Comparison of ENCODE assay signal across 8 mouse cellular contexts in genomic region chr7:118706051-118706450, GRCm38 (mm10). TPM values are rescaled to one million over a fixed set of nuclear protein-coding genes. Genes with fewer than 3 reads are reported as not detected.
DNase-seq lines count a peak whose midpoint lies in the region; ATAC-seq and TF ChIP-seq lines count a peak whose summit lies in the region.

No protein-coding gene starts in this region.

- H3K9ac ChIP-seq in lung, embryonic 16.5 days (ENCODE audit: low read length) = peak overlapping the region; percentile 85
- no peak overlapping the region for H3K9ac ChIP-seq in limb, embryonic 11.5 days (ENCODE audit: low read length)

- TF ChIP-seq CTCF in cerebellum, adult 2 months (IDR thresholded peaks at IDR 0.05; ENCODE audit: borderline replicate concordance, insufficient read depth, low read depth, low read length) = no peak
- no peak for TF ChIP-seq CTCF in small intestine, adult 2 months (IDR thresholded peaks at IDR 0.05; ENCODE audit: extremely low read depth, insufficient read length, insufficient replicate concordance, low read depth, low read length)

- H3K4me3 ChIP-seq in cerebellum, adult 2 months (replicated peaks; ENCODE audit: insufficient read depth, low read depth, low read length) = peak overlapping the region; percentile 63
- H3K4me3 ChIP-seq in lung, embryonic 16.5 days (ENCODE audit: low read length) = peak overlapping the region; percentile 83
- no peak overlapping the region; the same call in 1 of the 2 replicates for H3K4me3 ChIP-seq in limb, embryonic 11.5 days (ENCODE audit: low read depth, low read length)
- no peak overlapping the region for H3K4me3 ChIP-seq in small intestine, adult 2 months (ENCODE audit: low read depth, low read length)

- no peaks in the 10 kb centered on the region for H3K36me3 ChIP-seq in lung, embryonic 16.5 days (ENCODE audit: control insufficient read depth, insufficient read depth, low read length)
- H3K36me3 ChIP-seq in limb, embryonic 11.5 days (ENCODE audit: control insufficient read depth, insufficient read depth, low read length) = no peaks in the 10 kb centered on the region
- H3K36me3 ChIP-seq in small intestine, adult 2 months (ENCODE audit: control insufficient read depth, insufficient read depth, low read length) = peaks cover 2% of the 10 kb centered on the region; the same call in 1 of the 2 replicates

- TF ChIP-seq POLR2A in cerebellum, adult 2 months (IDR thresholded peaks at IDR 0.05; ENCODE audit: borderline replicate concordance, insufficient read depth, low read length) = no peak
- TF ChIP-seq POLR2A in small intestine, adult 2 months (IDR thresholded peaks at IDR 0.05; ENCODE audit: low read depth, low read length) = no peak

- no peak for DNase-seq in cerebellum, adult 2 months
- DNase-seq in cerebellum, postnatal 14 days = no peak
- no peak for DNase-seq in lung, postnatal 4 days
- no peak for DNase-seq in limb, embryonic 11.5 days (ENCODE audit: low spot score)
- DNase-seq in B cell, adult 2 months = no peak
- no peak for DNase-seq in cerebellum, adult 11-12 months

- H3K9me3 ChIP-seq in lung, embryonic 16.5 days (ENCODE audit: control insufficient read depth, low read length) = no peaks in the 10 kb centered on the region
- H3K9me3 ChIP-seq in limb, embryonic 11.5 days (ENCODE audit: control insufficient read depth, low read length) = no peaks in the 10 kb centered on the region

- 24% methylated on average over 6 of the region's 6 CpGs for WGBS in cerebellum, adult 2 months
- WGBS in lung, embryonic 16.5 days = 29% methylated on average over 6 of the region's 6 CpGs
- 53% methylated on average over 6 of the region's 6 CpGs for WGBS in limb, embryonic 11.5 days
- WGBS in small intestine, adult 2 months = 37% methylated on average over 6 of the region's 6 CpGs

- H3K27ac ChIP-seq in cerebellum, adult 2 months (ENCODE audit: insufficient read depth, low read length) = peak overlapping the region; percentile 84; the same call in 1 of the 2 replicates
- peak overlapping the region; percentile 91 for H3K27ac ChIP-seq in lung, embryonic 16.5 days (ENCODE audit: low read length)
- H3K27ac ChIP-seq in limb, embryonic 11.5 days (replicated peaks; ENCODE audit: low read depth, low read length) = no peak overlapping the region
- H3K27ac ChIP-seq in small intestine, adult 2 months (ENCODE audit: insufficient read depth, low read depth, low read length) = peak overlapping the region; percentile 89

- peak overlapping the region; percentile 89 for H3K4me2 ChIP-seq in lung, embryonic 16.5 days (ENCODE audit: low read depth, low read length)
- peak overlapping the region; percentile 82 for H3K4me2 ChIP-seq in limb, embryonic 11.5 days (ENCODE audit: low read depth, severe bottlenecking)

- no peaks in the 10 kb centered on the region for H3K27me3 ChIP-seq in cerebellum, adult 2 months (ENCODE audit: control insufficient read depth, insufficient read depth, low read length)
- no peaks in the 10 kb centered on the region for H3K27me3 ChIP-seq in lung, embryonic 16.5 days (ENCODE audit: control insufficient read depth, insufficient read depth, low read depth, low read length)
- no peaks in the 10 kb centered on the region for H3K27me3 ChIP-seq in limb, embryonic 11.5 days (ENCODE audit: control insufficient read depth, insufficient read depth, low read length)
- H3K27me3 ChIP-seq in small intestine, adult 2 months (ENCODE audit: control insufficient read depth, insufficient read depth, low read length) = peaks cover 4% of the 10 kb centered on the region; the same call in 1 of the 2 replicates

- peaks cover 5% of the 10 kb centered on the region; the same call in 1 of the 2 replicates for H3K4me1 ChIP-seq in cerebellum, adult 2 months (ENCODE audit: control insufficient read depth, insufficient read depth, low read length)
- H3K4me1 ChIP-seq in lung, embryonic 16.5 days (replicated peaks; ENCODE audit: control insufficient read depth, insufficient read depth, low read length) = peaks cover 21% of the 10 kb centered on the region
- peaks cover 6% of the 10 kb centered on the region for H3K4me1 ChIP-seq in limb, embryonic 11.5 days (ENCODE audit: control insufficient read depth, insufficient read depth, low read length)
- H3K4me1 ChIP-seq in small intestine, adult 2 months (ENCODE audit: control insufficient read depth, insufficient read depth, insufficient read length, low read length) = peaks cover 14% of the 10 kb centered on the region

- ATAC-seq in lung, embryonic 16.5 days (ENCODE audit: low read depth) = peak; percentile 5; the same call in 1 of the 2 replicates
- ATAC-seq in limb, embryonic 11.5 days (ENCODE audit: insufficient number of reproducible peaks, low FRiP score, low TSS enrichment, low read depth) = 0 out of 2 replicates have a peak, but pooled peaks have one; percentile 9

RNA-seq across cellular contexts. Expression of gene Gde1, which starts 0.5 kb away (rescaled TPM):
- 345 and 354 TPM in 2 replicates for polyA plus RNA-seq in cerebellum, adult 2 months (2012; rRNA removed)
- 146 and 148 TPM in 2 replicates for polyA plus RNA-seq in lung, embryonic 16.5 days (2015; fragmentation: Nextera tagmentation; extraction: Ambion mirVana)
- polyA plus RNA-seq in limb, embryonic 11.5 days (2014; fragmentation: Nextera tagmentation; extraction: Ambion mirVana) = 67.0 and 74.3 TPM in 2 replicates
- 535 and 645 TPM in 2 replicates for polyA plus RNA-seq in small intestine, adult 2 months (2012; rRNA removed)

RNA-seq across cellular contexts. Expression of gene Ccp110, which starts 6.3 kb away (rescaled TPM):
- 63.1 and 72.8 TPM in 2 replicates for polyA plus RNA-seq in cerebellum, adult 2 months (2012; rRNA removed)
- 20.1 and 22.8 TPM in 2 replicates for polyA plus RNA-seq in lung, embryonic 16.5 days (2015; fragmentation: Nextera tagmentation; extraction: Ambion mirVana)
- 19.2 and 20.3 TPM in 2 replicates for polyA plus RNA-seq in limb, embryonic 11.5 days (2014; fragmentation: Nextera tagmentation; extraction: Ambion mirVana)
- polyA plus RNA-seq in small intestine, adult 2 months (2012; rRNA removed) = 0.41 and 0.51 TPM in 2 replicates

RNA-seq across cellular contexts. Expression of gene Vps35l, which starts 34.0 kb away (rescaled TPM):
- 72.3 and 74.3 TPM in 2 replicates for polyA plus RNA-seq in cerebellum, adult 2 months (2012; rRNA removed)
- polyA plus RNA-seq in lung, embryonic 16.5 days (2015; fragmentation: Nextera tagmentation; extraction: Ambion mirVana) = 67.0 and 71.5 TPM in 2 replicates
- polyA plus RNA-seq in limb, embryonic 11.5 days (2014; fragmentation: Nextera tagmentation; extraction: Ambion mirVana) = 66.2 and 69.8 TPM in 2 replicates
- 18.3 and 29.9 TPM in 2 replicates for polyA plus RNA-seq in small intestine, adult 2 months (2012; rRNA removed)

Comparison
In these comparisons a context has a peak if more than half of its experiments do, and no peak if none do; other contexts are left out.
1. H3K4me3 ChIP-seq: peak in cerebellum, adult 2 months (single experiment) and lung, embryonic 16.5 days (single experiment); none in limb, embryonic 11.5 days (single experiment) and small intestine, adult 2 months (single experiment).
2. RNA of gene Ccp110, which starts 6.3 kb away (polyA plus RNA-seq): 63.1 to 72.8 TPM in cerebellum, adult 2 months, 20.1 to 22.8 TPM in lung, embryonic 16.5 days and 19.2 to 20.3 TPM in limb, embryonic 11.5 days; 0.41 to 0.51 TPM in small intestine, adult 2 months; every median in the first group is over 10 times any median in the second.